Mouse (Mus musculus) lung, embryonic 14.5 days (tissue): ENCODE measurements at regions not wholly inside any gene's neighbourhood (a gene's known extent, or its start where the extent isn't known, plus 50 kb on each side); places are given as distances from the start of the nearest gene placed in this dataset.

ENCODE experiments used
- ATAC-seq: fragments of 200-750 bp; cut with Nextera tagmentation; 2 replicates; pipeline ENCODE4 v1.8.0; 2017; ENCODE audit warnings: mild to moderate bottlenecking, moderate TSS enrichment, moderate library complexity; ENCODE audit not compliant: insufficient read depth
- DNase-seq: peaks from one replicate; pipeline ENCODE4 v3.0.0-alpha.2; 2015
- H3K27ac ChIP-seq: fragments of 300-500 bp; sonication (generic); 2 replicates; pipeline ENCODE4 v1.5.1; 2014; ENCODE audit warnings: low read depth, mild to moderate bottlenecking, moderate library complexity
- H3K27me3 ChIP-seq: fragments of 300-500 bp; sonication (generic); 2 replicates; pipeline ENCODE4 v1.6.1; 2014; ENCODE audit warnings: low read length, control low read depth; ENCODE audit not compliant: insufficient read depth
- H3K36me3 ChIP-seq: fragments of 300-500 bp; sonication (generic); 2 replicates; pipeline ENCODE4 v1.6.1; 2014; ENCODE audit warnings: control low read depth; ENCODE audit not compliant: insufficient read depth
- H3K4me1 ChIP-seq: fragments of 300-500 bp; sonication (generic); 2 replicates; pipeline ENCODE4 v1.6.1; 2014; ENCODE audit warnings: antibody characterized with exemption, control low read depth; ENCODE audit not compliant: insufficient read depth
- H3K4me2 ChIP-seq: fragments of 300-500 bp; sonication (generic); 2 replicates; pipeline ENCODE4 v1.6.1; 2014; ENCODE audit warnings: mild to moderate bottlenecking
- H3K4me3 ChIP-seq: fragments of 300-500 bp; sonication (generic); 2 replicates; pipeline ENCODE4 v1.5.1; 2014; ENCODE audit warnings: low read depth, low read length
- H3K9ac ChIP-seq: fragments of 300-500 bp; sonication (generic); 2 replicates; pipeline ENCODE4 v1.6.1; 2014
- H3K9me3 ChIP-seq: fragments of 300-500 bp; sonication (generic); 2 replicates; pipeline ENCODE4 v1.6.1; 2016; ENCODE audit warnings: low read depth, low read length, control low read depth
- CTCF ChIP-seq: IDR thresholded peaks from 2 replicates; pipeline ENCODE4 v1.5.1; 2016; ENCODE audit warnings: antibody characterized with exemption, low read depth
- WGBS: fragments of 180-500 bp; shearing (Covaris S2); extraction: QIAGEN DNeasy Blood & Tissue Kit; methylation state at CpG from one replicate; pipeline ENCODE4 v1.1.7; 2014; 5-methylcytosine and 5-hydroxymethylcytosine counted together

GRCm38 (mm10) chr10:19149196-19149869 is 133.9 kb upstream of the Tnfaip3 start:
- H3K27ac ChIP-seq: no peak overlapping the region
- WGBS: 66% methylated on average over 4 of the region's 4 CpGs
- H3K9me3 ChIP-seq: no peaks in the 10 kb centered on the region
- DNase-seq (no peak), ATAC-seq (no peak)
- H3K9ac ChIP-seq: no peak overlapping the region
- H3K36me3 ChIP-seq: no peaks in the 10 kb centered on the region
- H3K4me1 ChIP-seq: 0 out of 2 replicates have a peak, but pooled peaks cover 3% of the 10 kb centered on the region
- no peak for TF ChIP-seq CTCF
- H3K27me3 ChIP-seq: no peaks in the 10 kb centered on the region
- H3K4me3 ChIP-seq: no peak overlapping the region
- no peak overlapping the region for H3K4me2 ChIP-seq

- 85% methylated on average over 3 of the region's 3 CpGs for WGBS
- Histone ChIP-seq H3K4me1 (no peaks in the 10 kb centered on the region), H3K9me3 (no peaks in the 10 kb centered on the region), H3K27ac (no peak overlapping the region), H3K4me2 (no peak overlapping the region), H3K36me3 (no peaks in the 10 kb centered on the region), H3K27me3 (no peaks in the 10 kb centered on the region), H3K4me3 (no peak overlapping the region), H3K9ac (no peak overlapping the region)
- DNase-seq: no peak
- no peak for TF ChIP-seq CTCF
- ATAC-seq: no peak
Observed at GRCm38 (mm10) chr10:19141481-19141880, 126.0 kb upstream of the Tnfaip3 start.

DNA sequence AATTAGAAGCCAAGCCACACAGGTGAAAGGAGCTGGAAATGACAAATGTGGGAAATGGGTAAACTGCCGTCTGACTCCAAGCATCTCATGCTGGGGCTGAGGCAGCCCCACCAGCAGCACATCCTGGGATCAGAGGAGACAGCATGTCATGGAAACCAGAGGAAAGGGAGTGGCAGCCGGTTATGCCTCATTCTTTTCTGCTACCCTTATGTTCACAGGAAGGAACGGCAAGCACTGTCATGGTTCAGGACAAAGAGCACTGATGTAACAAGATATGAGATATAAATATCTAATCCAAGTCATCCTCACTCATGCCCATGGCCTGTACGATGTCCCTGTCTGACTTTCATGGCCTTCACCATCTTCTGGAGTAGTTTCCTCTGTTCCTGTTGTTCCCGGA is 125.2 kb upstream of the Tnfaip3 start:
- Histone ChIP-seq H3K4me3 (no peak overlapping the region), H3K9me3 (no peaks in the 10 kb centered on the region), H3K4me1 (no peaks in the 10 kb centered on the region), H3K4me2 (no peak overlapping the region), H3K36me3 (no peaks in the 10 kb centered on the region), H3K9ac (no peak overlapping the region), H3K27me3 (no peaks in the 10 kb centered on the region), H3K27ac (no peak overlapping the region)
- 67% methylated on average over 5 of the region's 5 CpGs for WGBS
- no peak for DNase-seq
- no peak for TF ChIP-seq CTCF
- no peak for ATAC-seq

GRCm38 (mm10) chr10:19139234-19139633 is 123.8 kb upstream of the Tnfaip3 start:
- no peak overlapping the region for H3K4me2 ChIP-seq
- no peaks in the 10 kb centered on the region for H3K9me3 ChIP-seq
- no peaks in the 10 kb centered on the region for H3K27me3 ChIP-seq
- H3K9ac ChIP-seq: no peak overlapping the region
- DNase-seq (no peak), ATAC-seq (no peak)
- 80% methylated on average over 2 of the region's 2 CpGs for WGBS
- no peaks in the 10 kb centered on the region for H3K4me1 ChIP-seq
- no peak overlapping the region for H3K4me3 ChIP-seq
- H3K27ac ChIP-seq: no peak overlapping the region
- TF ChIP-seq CTCF: no peak
- no peaks in the 10 kb centered on the region for H3K36me3 ChIP-seq

DNA sequence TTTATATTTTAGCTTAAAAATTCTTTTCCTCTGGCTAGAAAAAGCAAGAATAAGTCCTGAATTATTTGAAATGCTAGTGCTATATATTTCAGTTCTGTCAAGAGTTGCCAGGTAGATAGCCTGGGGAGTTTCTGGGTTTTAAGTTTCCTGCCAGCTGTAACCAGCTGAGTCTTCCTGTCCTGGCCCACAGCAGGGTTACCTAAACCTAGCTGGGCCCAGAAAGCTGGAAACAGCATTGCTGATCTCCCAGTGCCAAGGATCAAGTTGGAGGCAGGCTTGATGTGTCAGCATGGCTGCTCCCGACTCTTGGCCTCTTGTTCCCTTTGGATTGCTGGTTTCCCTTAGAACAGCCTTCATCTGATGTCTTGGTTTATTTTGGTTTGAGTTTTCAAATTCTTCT is 122.8 kb upstream of the Tnfaip3 start:
- no peak overlapping the region for H3K9ac ChIP-seq
- no peak for ATAC-seq

GRCm38 (mm10) chr10:19127581-19128291 is 112.3 kb upstream of the Tnfaip3 start:
- DNase-seq: peak; percentile 30
- 44% methylated on average over 4 of the region's 4 CpGs for WGBS
- no peak for ATAC-seq
- H3K36me3 ChIP-seq: no peaks in the 10 kb centered on the region
- H3K27ac ChIP-seq: no peak overlapping the region
- no peaks in the 10 kb centered on the region for H3K9me3 ChIP-seq
- H3K27me3 ChIP-seq: no peaks in the 10 kb centered on the region
- TF ChIP-seq CTCF: no peak
- no peak overlapping the region for H3K4me2 ChIP-seq
- no peak overlapping the region for H3K9ac ChIP-seq
- H3K4me3 ChIP-seq: no peak overlapping the region
- H3K4me1 ChIP-seq: no peaks in the 10 kb centered on the region

More for the DNA sequence above, 122.8 kb upstream of the Tnfaip3 start:
- H3K4me3 ChIP-seq: no peak overlapping the region
- no peak overlapping the region for H3K27ac ChIP-seq
- DNase-seq: no peak
- 58% methylated on average over 1 of the region's 1 CpGs for whole genome bisulfite sequencing
- H3K27me3 ChIP-seq: no peaks in the 10 kb centered on the region
- H3K36me3 ChIP-seq: no peaks in the 10 kb centered on the region
- H3K4me1 ChIP-seq: no peaks in the 10 kb centered on the region
- H3K9me3 ChIP-seq: no peaks in the 10 kb centered on the region
- no peak for TF ChIP-seq CTCF
- H3K4me2 ChIP-seq: no peak overlapping the region

DNA sequence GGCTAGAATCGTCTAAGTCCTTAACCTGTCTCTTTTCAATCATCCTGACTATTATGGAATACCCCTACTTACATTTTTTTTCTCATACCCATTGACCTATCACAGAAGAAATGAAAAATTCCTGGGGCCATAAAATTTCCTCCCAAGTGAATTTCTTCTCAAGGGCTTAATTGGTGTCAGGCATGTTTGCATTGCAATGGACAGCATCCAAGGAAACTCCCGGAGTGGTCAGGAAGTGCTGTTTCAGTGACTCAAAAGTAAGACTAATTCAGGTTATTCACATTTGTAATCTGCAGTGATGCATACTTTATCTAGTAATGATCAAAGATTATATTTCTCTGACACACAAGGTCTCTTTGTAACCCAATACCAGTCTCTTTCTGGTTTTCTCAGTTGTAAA is 111.5 kb upstream of the Tnfaip3 start:
- ATAC-seq (no peak), DNase-seq (peak; percentile 18)
- no peak for TF ChIP-seq CTCF
- H3K27ac ChIP-seq: no peak overlapping the region
- WGBS: 27% methylated on average over 2 of the region's 2 CpGs
- no peaks in the 10 kb centered on the region for H3K27me3 ChIP-seq
- H3K4me1 ChIP-seq: no peaks in the 10 kb centered on the region
- no peak overlapping the region for H3K4me3 ChIP-seq
- H3K36me3 ChIP-seq: no peaks in the 10 kb centered on the region
- no peak overlapping the region for H3K4me2 ChIP-seq
- H3K9ac ChIP-seq: no peak overlapping the region
- H3K9me3 ChIP-seq: no peaks in the 10 kb centered on the region
